Mouse (Mus musculus): ENCODE results near the gene Mgst3. TPM values are rescaled to one million over a fixed set of nuclear protein-coding genes. Genes with fewer than 3 reads are reported as not detected.
A peak's percentile ranks its signal among the peaks of the same experiment; 100 is the strongest.

Mgst3 gene
- 144 and 153 TPM in 2 replicates for polyA plus RNA-seq (2014; fragmentation: Nextera tagmentation; extraction: Ambion mirVana)

GRCm38 (mm10) chr1:167393683-167394492 lies at the start of gene Mgst3:
Gene Mgst3, minus strand, starts transcription at chr1:167393841.
- peak within 1 kb of the TSS; percentile 74 for H3K27ac ChIP-seq (ENCODE audit: low read length)
- H3K4me1 ChIP-seq (ENCODE audit: control insufficient read depth, insufficient read depth, low read length) = no peaks in the 10 kb centered on the region
- peak within 1 kb of the TSS; percentile 91 for H3K4me2 ChIP-seq (replicated peaks; ENCODE audit: low read depth, low read length)
- ATAC-seq (ENCODE audit: insufficient number of reproducible peaks, insufficient read depth, low FRiP score, low read depth) = peak; percentile 97
- under 1% methylated on average over 45 of the region's 45 CpGs for WGBS
- no peaks in the 10 kb centered on the region for H3K36me3 ChIP-seq (ENCODE audit: control insufficient read depth, insufficient read depth, low read length)
- no peaks in the 10 kb centered on the region for H3K27me3 ChIP-seq (ENCODE audit: control insufficient read depth, insufficient read depth, low read length)
- no peaks in the 10 kb centered on the region for H3K9me3 ChIP-seq (ENCODE audit: control insufficient read depth, low read depth, low read length)
- H3K4me3 ChIP-seq (ENCODE audit: low read depth, low read length) = peak within 1 kb of the TSS; percentile 55
- H3K9ac ChIP-seq (replicated peaks; ENCODE audit: low read depth, low read length) = peak within 1 kb of the TSS; percentile 50; the same call in 1 of the 2 replicates

GRCm38 (mm10) chr1:167438231-167438885 lies 44.7 kb upstream of the Mgst3 start:
- H3K27ac ChIP-seq (ENCODE audit: low read length) = no peak overlapping the region
- no peak overlapping the region for H3K4me2 ChIP-seq (replicated peaks; ENCODE audit: low read depth, low read length)
- no peaks in the 10 kb centered on the region for H3K27me3 ChIP-seq (ENCODE audit: control insufficient read depth, insufficient read depth, low read length)
- H3K9me3 ChIP-seq (ENCODE audit: control insufficient read depth, low read depth, low read length) = no peaks in the 10 kb centered on the region
- ATAC-seq (ENCODE audit: insufficient number of reproducible peaks, insufficient read depth, low FRiP score, low read depth) = no peak
- no peak overlapping the region for H3K9ac ChIP-seq (replicated peaks; ENCODE audit: low read depth, low read length)
- no peaks in the 10 kb centered on the region for H3K4me1 ChIP-seq (ENCODE audit: control insufficient read depth, insufficient read depth, low read length)
- 66% methylated on average over 9 of the region's 9 CpGs for WGBS
- no peak overlapping the region for H3K4me3 ChIP-seq (ENCODE audit: low read depth, low read length)
- no peaks in the 10 kb centered on the region for H3K36me3 ChIP-seq (ENCODE audit: control insufficient read depth, insufficient read depth, low read length)

- H3K27me3 ChIP-seq (ENCODE audit: control insufficient read depth, insufficient read depth, low read length) = no peaks in the 10 kb centered on the region
- H3K27ac ChIP-seq (ENCODE audit: low read length) = no peak overlapping the region
- no peak for ATAC-seq (ENCODE audit: insufficient number of reproducible peaks, insufficient read depth, low FRiP score, low read depth)
- H3K9ac ChIP-seq (replicated peaks; ENCODE audit: low read depth, low read length) = no peak overlapping the region
- H3K9me3 ChIP-seq (ENCODE audit: control insufficient read depth, low read depth, low read length) = no peaks in the 10 kb centered on the region
- H3K4me2 ChIP-seq (replicated peaks; ENCODE audit: low read depth, low read length) = no peak overlapping the region
- no peaks in the 10 kb centered on the region for H3K36me3 ChIP-seq (ENCODE audit: control insufficient read depth, insufficient read depth, low read length)
- WGBS = 77% methylated on average over 7 of the region's 7 CpGs
- H3K4me3 ChIP-seq (ENCODE audit: low read depth, low read length) = no peak overlapping the region
- no peaks in the 10 kb centered on the region for H3K4me1 ChIP-seq (ENCODE audit: control insufficient read depth, insufficient read depth, low read length)
Observed at GRCm38 (mm10) chr1:167437091-167437490, 43.5 kb upstream of the Mgst3 start.

- no peaks in the 10 kb centered on the region for H3K9me3 ChIP-seq (ENCODE audit: control insufficient read depth, low read depth, low read length)
- H3K4me2 ChIP-seq (replicated peaks; ENCODE audit: low read depth, low read length) = no peak overlapping the region
- no peak overlapping the region for H3K9ac ChIP-seq (replicated peaks; ENCODE audit: low read depth, low read length)
- no peaks in the 10 kb centered on the region for H3K4me1 ChIP-seq (ENCODE audit: control insufficient read depth, insufficient read depth, low read length)
- no peak for ATAC-seq (ENCODE audit: insufficient number of reproducible peaks, insufficient read depth, low FRiP score, low read depth)
- H3K4me3 ChIP-seq (ENCODE audit: low read depth, low read length) = no peak overlapping the region
- 87% methylated on average over 7 of the region's 7 CpGs for WGBS
- no peaks in the 10 kb centered on the region for H3K36me3 ChIP-seq (ENCODE audit: control insufficient read depth, insufficient read depth, low read length)
- no peak overlapping the region for H3K27ac ChIP-seq (ENCODE audit: low read length)
- no peaks in the 10 kb centered on the region for H3K27me3 ChIP-seq (ENCODE audit: control insufficient read depth, insufficient read depth, low read length)
Observed at GRCm38 (mm10) chr1:167436186-167436975, 42.7 kb upstream of the Mgst3 start.

- Histone ChIP-seq H3K27ac (ENCODE audit: low read length) (no peak overlapping the region), H3K4me3 (ENCODE audit: low read depth, low read length) (no peak overlapping the region), H3K9me3 (ENCODE audit: control insufficient read depth, low read depth, low read length) (no peaks in the 10 kb centered on the region), H3K4me1 (ENCODE audit: control insufficient read depth, insufficient read depth, low read length) (no peaks in the 10 kb centered on the region), H3K4me2 (replicated peaks; ENCODE audit: low read depth, low read length) (no peak overlapping the region), H3K9ac (replicated peaks; ENCODE audit: low read depth, low read length) (no peak overlapping the region), H3K27me3 (ENCODE audit: control insufficient read depth, insufficient read depth, low read length) (no peaks in the 10 kb centered on the region), H3K36me3 (ENCODE audit: control insufficient read depth, insufficient read depth, low read length) (no peaks in the 10 kb centered on the region)
- 83% methylated on average over 4 of the region's 4 CpGs for WGBS
- no peak for ATAC-seq (ENCODE audit: insufficient number of reproducible peaks, insufficient read depth, low FRiP score, low read depth)
Observed at GRCm38 (mm10) chr1:167434931-167435330, 41.3 kb upstream of the Mgst3 start.

GRCm38 (mm10) chr1:167430976-167431676 lies 37.5 kb upstream of the Mgst3 start:
- ATAC-seq (ENCODE audit: insufficient number of reproducible peaks, insufficient read depth, low FRiP score, low read depth) = no peak
- Histone ChIP-seq H3K4me1 (ENCODE audit: control insufficient read depth, insufficient read depth, low read length) (no peaks in the 10 kb centered on the region), H3K4me2 (replicated peaks; ENCODE audit: low read depth, low read length) (no peak overlapping the region), H3K27me3 (ENCODE audit: control insufficient read depth, insufficient read depth, low read length) (no peaks in the 10 kb centered on the region), H3K9ac (replicated peaks; ENCODE audit: low read depth, low read length) (no peak overlapping the region), H3K27ac (ENCODE audit: low read length) (no peak overlapping the region), H3K4me3 (ENCODE audit: low read depth, low read length) (no peak overlapping the region), H3K36me3 (ENCODE audit: control insufficient read depth, insufficient read depth, low read length) (no peaks in the 10 kb centered on the region), H3K9me3 (ENCODE audit: control insufficient read depth, low read depth, low read length) (no peaks in the 10 kb centered on the region)
- 62% methylated on average over 9 of the region's 9 CpGs for WGBS

GRCm38 (mm10) chr1:167426681-167427080 lies 33.0 kb upstream of the Mgst3 start:
- ATAC-seq (ENCODE audit: insufficient number of reproducible peaks, insufficient read depth, low FRiP score, low read depth) = no peak
- no peaks in the 10 kb centered on the region for H3K27me3 ChIP-seq (ENCODE audit: control insufficient read depth, insufficient read depth, low read length)
- 78% methylated on average over 7 of the region's 7 CpGs for WGBS

GRCm38 (mm10) chr1:167425572-167425971 lies 31.9 kb upstream of the Mgst3 start:
- H3K4me2 ChIP-seq (replicated peaks; ENCODE audit: low read depth, low read length) = no peak overlapping the region
- H3K4me1 ChIP-seq (ENCODE audit: control insufficient read depth, insufficient read depth, low read length) = no peaks in the 10 kb centered on the region
- 89% methylated on average over 5 of the region's 5 CpGs for WGBS
- no peak overlapping the region for H3K27ac ChIP-seq (ENCODE audit: low read length)
- no peaks in the 10 kb centered on the region for H3K27me3 ChIP-seq (ENCODE audit: control insufficient read depth, insufficient read depth, low read length)
- H3K36me3 ChIP-seq (ENCODE audit: control insufficient read depth, insufficient read depth, low read length) = no peaks in the 10 kb centered on the region
- H3K9me3 ChIP-seq (ENCODE audit: control insufficient read depth, low read depth, low read length) = no peaks in the 10 kb centered on the region
- ATAC-seq (ENCODE audit: insufficient number of reproducible peaks, insufficient read depth, low FRiP score, low read depth) = no peak
- no peak overlapping the region for H3K9ac ChIP-seq (replicated peaks; ENCODE audit: low read depth, low read length)
- H3K4me3 ChIP-seq (ENCODE audit: low read depth, low read length) = no peak overlapping the region

More at GRCm38 (mm10) chr1:167426681-167427080, 33.0 kb upstream of the Mgst3 start:
- Histone ChIP-seq H3K36me3 (ENCODE audit: control insufficient read depth, insufficient read depth, low read length) (no peaks in the 10 kb centered on the region), H3K4me3 (ENCODE audit: low read depth, low read length) (no peak overlapping the region), H3K27ac (ENCODE audit: low read length) (no peak overlapping the region), H3K9me3 (ENCODE audit: control insufficient read depth, low read depth, low read length) (no peaks in the 10 kb centered on the region), H3K9ac (replicated peaks; ENCODE audit: low read depth, low read length) (no peak overlapping the region), H3K4me2 (replicated peaks; ENCODE audit: low read depth, low read length) (no peak overlapping the region), H3K4me1 (ENCODE audit: control insufficient read depth, insufficient read depth, low read length) (no peaks in the 10 kb centered on the region)

All from stomach, embryonic 14.5 days (tissue).